Mouse (Mus musculus) liver, adult 2 months (tissue): ENCODE data around the gene Gpatch2. TPM values are rescaled to one million over a fixed set of nuclear protein-coding genes. Genes with fewer than 3 reads are reported as not detected.

Experiments
- DNase-seq: peaks from one replicate; pipeline ENCODE4 v3.0.0-alpha.2; 2011; ENCODE audit warnings: low read depth, low spot score; ENCODE audit errors: extremely low read depth
- H3K27ac ChIP-seq: fragments of 200-500 bp; replicated peaks from 2 replicates; pipeline ENCODE4 v1.5.1; 2012; ENCODE audit warnings: low read depth, mild to moderate bottlenecking, control low read depth, inconsistent platforms, low read length; ENCODE audit not compliant: insufficient read depth
- H3K27me3 ChIP-seq: fragments of 200-500 bp; 2 replicates; pipeline ENCODE4 v1.6.1; 2012; ENCODE audit warnings: mild to moderate bottlenecking, moderate library complexity, low read length, inconsistent platforms; ENCODE audit not compliant: control insufficient read depth, insufficient read depth
- H3K36me3 ChIP-seq: fragments of 200-500 bp; 2 replicates; pipeline ENCODE4 v1.6.1; 2012; ENCODE audit warnings: low read length, inconsistent platforms; ENCODE audit not compliant: control insufficient read depth, insufficient read depth
- H3K4me1 ChIP-seq: fragments of 200-500 bp; 2 replicates; pipeline ENCODE4 v1.6.1; 2011; ENCODE audit warnings: low read length; ENCODE audit not compliant: control insufficient read depth, insufficient read depth
- H3K4me3 ChIP-seq: fragments of 200-500 bp; 2 replicates; pipeline ENCODE4 v1.5.1; 2011; ENCODE audit warnings: low read depth, mild to moderate bottlenecking, control low read depth, low read length, moderate library complexity; ENCODE audit not compliant: insufficient read depth
- H3K79me2 ChIP-seq: fragments of 200-500 bp; 2 replicates; pipeline ENCODE4 v1.6.1; 2012; ENCODE audit warnings: inconsistent platforms, mild to moderate bottlenecking, low read length, moderate library complexity; ENCODE audit not compliant: control insufficient read depth, insufficient read depth
- H3K9ac ChIP-seq: fragments of 200-500 bp; 2 replicates; pipeline ENCODE4 v1.6.1; 2012; ENCODE audit warnings: low read depth, mild to moderate bottlenecking, control low read depth, inconsistent platforms, low read length
- CTCF ChIP-seq: fragments of 200-500 bp; IDR thresholded peaks from 2 replicates; pipeline ENCODE4 v1.5.1; 2011; ENCODE audit warnings: low read depth, low read length, control low read depth
- POLR2A ChIP-seq: fragments of 200-500 bp; IDR thresholded peaks from 2 replicates; pipeline ENCODE4 v1.6.1; 2011; ENCODE audit warnings: low read length, control low read depth; ENCODE audit not compliant: insufficient read depth; ENCODE audit errors: extremely low read depth
- WGBS: fragments of 180-500 bp; shearing (Covaris S2); methylation state at CpG from one replicate; pipeline ENCODE4 v1.1.7; 2018; 5-methylcytosine and 5-hydroxymethylcytosine counted together
- polyA plus RNA-seq: library from polyadenylated mRNA; depleted of rRNA; stranded (reverse); fragments of >200 nt; gene quantifications from 2 replicates; pipeline ENCODE4 v1.2.3, GENCODE M21; 2012
- total RNA-seq: library from RNA; depleted of rRNA; stranded (reverse); fragments of >200 nt; gene quantifications from 2 replicates; pipeline ENCODE4 v1.2.3, GENCODE M21; 2014

The Gpatch2 gene
- total and polyA plus RNA-seq, 2 experiments = 7.1 to 15.9 TPM

GRCm38 (mm10) chr1:187226328-187227025, 11.2 kb downstream of the Gpatch2 start:
- no peak overlapping the region; the same call in 1 of the 2 replicates for H3K4me3 ChIP-seq
- peak; percentile 57 for DNase-seq
- no peaks in the 10 kb centered on the region for H3K27me3 ChIP-seq
- H3K9ac ChIP-seq = no peak overlapping the region
- peaks cover 19% of the 10 kb centered on the region for H3K36me3 ChIP-seq
- WGBS = 21% methylated on average over 11 of the region's 11 CpGs
- H3K79me2 ChIP-seq = peaks cover 20% of the 10 kb centered on the region
- H3K27ac ChIP-seq = peak overlapping the region; percentile 43
- no peak for TF ChIP-seq POLR2A
- 0 out of 2 replicates have a peak, but pooled peaks have one; percentile 21 for TF ChIP-seq CTCF
- H3K4me1 ChIP-seq = peaks cover 13% of the 10 kb centered on the region

- Histone ChIP-seq H3K79me2 (peaks cover 20% of the 10 kb centered on the region), H3K9ac (no peak overlapping the region), H3K36me3 (peaks cover 23% of the 10 kb centered on the region), H3K27me3 (no peaks in the 10 kb centered on the region), H3K4me1 (peaks cover 13% of the 10 kb centered on the region), H3K4me3 (no peak overlapping the region), H3K27ac (no peak overlapping the region)
- TF ChIP-seq CTCF = no peak
- no peak for TF ChIP-seq POLR2A
- DNase-seq = no peak
- WGBS = 90% methylated on average over 13 of the region's 13 CpGs
These were observed 13.3 kb downstream of the Gpatch2 start for GRCm38 (mm10) chr1:187228414-187229146.

- TF ChIP-seq CTCF = no peak
- TF ChIP-seq POLR2A = no peak
- DNase-seq = peak; percentile 37
- peaks cover 13% of the 10 kb centered on the region for H3K4me1 ChIP-seq
- peaks cover 14% of the 10 kb centered on the region for H3K79me2 ChIP-seq
- H3K27me3 ChIP-seq = no peaks in the 10 kb centered on the region
- peaks cover 26% of the 10 kb centered on the region for H3K36me3 ChIP-seq
- WGBS = 85% methylated on average over 5 of the region's 5 CpGs
- no peak overlapping the region for H3K4me3 ChIP-seq
- no peak overlapping the region for H3K27ac ChIP-seq
- no peak overlapping the region for H3K9ac ChIP-seq
These were observed 14.9 kb downstream of the Gpatch2 start for GRCm38 (mm10) chr1:187230255-187230654.

DNA sequence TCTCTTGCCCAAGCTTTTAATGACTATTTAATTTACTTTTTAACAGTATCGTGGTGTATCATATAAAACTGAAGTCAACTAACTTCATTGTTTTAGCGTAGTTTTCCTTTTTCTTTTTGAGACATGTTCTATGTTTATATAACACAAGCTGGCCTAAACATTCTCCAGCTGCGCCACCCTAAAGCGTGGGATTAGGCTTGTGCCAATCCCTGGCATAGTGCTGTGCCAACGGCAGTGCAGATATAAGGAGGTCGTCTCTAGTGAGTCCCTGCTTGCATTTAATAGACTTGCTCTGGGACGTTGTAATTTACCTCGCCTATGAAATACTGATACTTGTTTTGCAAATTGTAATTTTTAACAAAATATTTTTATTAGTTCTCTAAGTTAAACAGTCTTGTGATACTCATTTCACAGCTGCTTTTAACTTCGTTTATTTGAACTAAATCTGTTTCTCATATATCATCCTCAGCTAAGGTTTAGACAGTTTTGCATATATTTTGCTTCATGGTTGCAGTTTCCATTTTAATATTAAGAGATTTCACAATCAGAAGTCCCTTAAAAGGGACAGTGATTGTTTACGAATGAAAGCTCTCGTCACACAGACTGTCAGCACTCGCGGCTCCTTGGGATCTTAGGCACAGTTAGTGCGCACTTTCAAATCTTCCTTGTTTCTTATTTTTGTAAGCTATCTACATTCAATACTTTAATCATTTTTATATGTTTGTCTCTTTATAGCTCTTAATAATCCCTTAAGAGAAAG, 17.1 kb downstream of the Gpatch2 start:
- no peaks in the 10 kb centered on the region for H3K27me3 ChIP-seq
- peaks cover 14% of the 10 kb centered on the region for H3K79me2 ChIP-seq
- no peak for TF ChIP-seq CTCF
- TF ChIP-seq POLR2A = no peak
- no peak overlapping the region for H3K27ac ChIP-seq
- no peak for DNase-seq
- H3K9ac ChIP-seq = no peak overlapping the region
- no peak overlapping the region for H3K4me3 ChIP-seq
- peaks cover 28% of the 10 kb centered on the region for H3K36me3 ChIP-seq
- 83% methylated on average over 14 of the region's 14 CpGs for WGBS
- peaks cover 9% of the 10 kb centered on the region; the same call in 1 of the 2 replicates for H3K4me1 ChIP-seq

- H3K27ac ChIP-seq = no peak overlapping the region
- no peak overlapping the region for H3K4me3 ChIP-seq
- DNase-seq = no peak
- peaks cover 23% of the 10 kb centered on the region for H3K36me3 ChIP-seq
- TF ChIP-seq POLR2A (no peak), CTCF (no peak)
- peaks cover 8% of the 10 kb centered on the region; the same call in 1 of the 2 replicates for H3K4me1 ChIP-seq
- H3K79me2 ChIP-seq = peaks cover 8% of the 10 kb centered on the region; the same call in 1 of the 2 replicates
- WGBS = 86% methylated on average over 7 of the region's 7 CpGs
- no peaks in the 10 kb centered on the region for H3K27me3 ChIP-seq
- H3K9ac ChIP-seq = no peak overlapping the region
These were observed 17.8 kb downstream of the Gpatch2 start for GRCm38 (mm10) chr1:187232996-187233615.
